Mouse (Mus musculus) testis, adult 2 months (tissue): ENCODE measurements around the gene Gpr157.

ENCODE experiments used
- CTCF ChIP-seq: fragments of 200-500 bp; IDR thresholded peaks from 2 replicates; pipeline ENCODE4 v1.5.1; 2012; ENCODE audit warnings: low read depth, mild to moderate bottlenecking, inconsistent platforms, low read length, moderate library complexity; ENCODE audit not compliant: control insufficient read depth, insufficient read depth, insufficient replicate concordance
- POLR2A ChIP-seq: fragments of 200-500 bp; IDR thresholded peaks from 2 replicates; pipeline ENCODE4 v1.6.1; 2012; ENCODE audit warnings: low read depth, mild to moderate bottlenecking, inconsistent platforms, low read length, moderate library complexity; ENCODE audit not compliant: control insufficient read depth

- TF ChIP-seq POLR2A (no peak), CTCF (no peak)
Observed at GRCm38 (mm10) chr4:150089121-150089520, 2.0 kb downstream of the Gpr157 start.
